Mouse (Mus musculus) naive thymus-derived CD4-positive, alpha-beta T cell, adult 5 months (primary cell): ENCODE results near the gene 2610301B20Rik. TPM values are rescaled to one million over a fixed set of nuclear protein-coding genes. Genes with fewer than 3 reads are reported as not detected.

Source experiments
- polyA plus RNA-seq: library from polyadenylated mRNA; unstranded; fragments of 100-300 nt; shearing (Covaris generic); gene quantifications from one replicate; pipeline ENCODE4 v1.2.1, GENCODE M21; 2017

The 2610301B20Rik gene
- 4.4 TPM for polyA plus RNA-seq

DNA sequence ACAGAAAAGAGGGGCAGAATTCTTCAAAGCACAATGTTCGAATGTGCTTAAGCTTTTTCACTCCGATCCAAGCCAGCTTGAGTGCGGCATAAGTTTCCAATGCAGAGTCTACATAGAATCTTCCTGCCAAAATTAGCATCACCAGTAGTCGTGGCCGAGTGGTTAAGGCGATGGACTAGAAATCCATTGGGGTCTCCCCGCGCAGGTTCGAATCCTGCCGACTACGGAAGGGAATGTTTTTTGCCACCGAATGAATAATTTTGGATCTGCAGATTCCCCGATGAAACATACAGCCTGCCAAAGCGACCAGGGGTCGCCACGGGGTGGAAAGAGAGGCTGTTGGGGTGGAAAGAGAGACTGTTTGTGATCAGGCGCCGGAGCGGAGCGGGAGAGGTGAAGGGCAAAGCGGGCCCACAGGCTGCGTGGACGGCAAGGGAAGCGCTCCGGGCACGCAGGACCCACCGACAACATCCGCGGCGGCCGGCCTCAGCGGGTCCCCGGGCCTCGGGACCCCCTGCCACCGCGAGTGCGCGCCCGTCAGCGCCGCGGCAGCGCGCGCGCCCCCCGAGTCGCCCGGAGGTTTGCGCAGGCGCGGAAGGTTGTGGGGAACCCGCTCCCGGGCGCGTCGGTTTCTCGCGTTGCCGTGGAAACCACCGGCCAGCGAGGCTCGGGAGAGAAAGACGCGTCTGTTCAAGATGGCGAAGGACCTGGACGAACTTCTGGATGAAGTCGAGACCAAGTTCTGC lies at the start of gene 2610301B20Rik:
2610301B20Rik (plus strand) TSS at position 579 of the 746 bp plus-strand sequence.

